Mouse (Mus musculus) myocyte (in vitro differentiated cells): ENCODE measurements around the gene Chd3.

Experiments used
- POLR2A ChIP-seq: IDR thresholded peaks from one replicate; pipeline ENCODE4 v1.6.1; 2011; ENCODE audit warnings: low read depth, mild to moderate bottlenecking, control low read depth, moderate library complexity; ENCODE audit not compliant: insufficient read length
- REST ChIP-seq: IDR thresholded peaks from one replicate; pipeline ENCODE4 v1.6.1; 2011; ENCODE audit warnings: mild to moderate bottlenecking, control low read depth, moderate library complexity; ENCODE audit not compliant: insufficient read depth, insufficient read length
- USF1 ChIP-seq: IDR thresholded peaks from one replicate; pipeline ENCODE4 v1.6.1; 2011; ENCODE audit warnings: low read depth, mild to moderate bottlenecking, control low read depth, moderate library complexity

- TF ChIP-seq POLR2A (no peak), USF1 (no peak), REST (no peak)
Measured at GRCm38 (mm10) chr11:69365722-69366121, 3.5 kb downstream of the Chd3 start.
